Mouse (Mus musculus) kidney, adult 18-20 months (tissue): Measurements from ENCODE around the gene Tmem210.
"Not testable (repeated sequence)": the region's sequence is repeated elsewhere in the genome, so short reads cannot be mapped to it uniquely, and the experiment has no call there.

Source experiments
- DNase-seq: peaks from one replicate; pipeline ENCODE4 v3.0.0; 2021

Gene Tmem210

GRCm38 (mm10) chr2:25287927-25288649, at the start of gene Tmem210:
Tmem210 (plus strand) TSS chr2:25288145.
- DNase-seq = no peak

DNA sequence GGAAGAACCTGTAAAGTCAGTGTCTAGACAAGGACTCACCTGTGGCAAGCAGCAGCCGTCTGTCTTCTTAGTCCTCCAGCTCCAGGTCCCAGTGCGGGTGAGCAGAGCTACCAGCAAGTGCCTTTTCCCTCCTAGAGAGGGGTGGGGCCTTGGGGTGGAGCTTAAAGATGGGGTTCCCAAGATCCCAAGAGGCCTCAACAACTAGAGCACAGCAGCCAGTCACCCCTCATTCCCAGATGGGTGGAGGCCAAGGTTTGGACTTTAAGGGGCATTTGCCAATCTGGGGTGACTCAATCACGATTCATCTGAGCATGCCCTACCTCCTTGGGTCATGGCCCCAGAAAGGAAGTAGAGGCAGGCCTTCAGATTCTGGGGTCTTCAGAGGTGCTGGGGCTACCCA, 48.2 kb upstream of the Tmem210 start:
- DNase-seq = no peak

- no peak for DNase-seq
Observed at GRCm38 (mm10) chr2:25240310-25240709, 47.6 kb upstream of the Tmem210 start.

DNA sequence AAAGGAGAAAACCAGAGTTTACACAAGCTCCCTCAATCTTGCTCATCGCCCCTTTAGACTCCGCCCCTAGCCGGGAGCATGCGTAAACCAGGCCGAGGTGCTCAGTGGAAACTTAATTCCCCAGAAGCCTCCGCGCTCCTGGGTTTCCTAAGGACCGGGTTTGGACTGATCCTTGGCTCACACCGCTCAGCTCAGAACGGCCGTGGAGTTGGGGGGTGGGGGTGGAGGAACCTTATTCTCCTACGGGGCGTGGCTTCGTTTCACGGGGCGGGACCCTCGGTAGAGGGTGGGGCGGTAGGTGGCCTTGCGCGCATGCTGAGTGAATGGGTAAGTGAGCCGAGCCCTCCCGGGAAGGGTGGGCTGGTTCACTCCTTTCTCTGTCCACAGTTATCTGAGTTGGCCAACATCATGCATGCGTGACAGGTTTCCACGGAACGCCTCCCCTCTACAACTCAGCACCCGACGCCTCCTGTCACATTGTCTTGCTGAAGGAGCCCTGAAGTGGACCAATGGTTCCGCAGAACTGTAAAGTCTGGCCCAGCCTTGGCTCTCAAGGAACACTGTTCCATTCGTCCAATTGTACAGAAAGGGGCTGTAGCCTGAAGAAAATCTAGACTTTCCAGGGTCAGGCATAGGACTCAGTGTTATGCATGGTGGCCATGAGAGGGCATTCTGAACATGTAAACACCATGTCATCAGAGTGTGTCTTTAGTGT, 47.1 kb upstream of the Tmem210 start:
- peak; percentile 83 for DNase-seq

DNA sequence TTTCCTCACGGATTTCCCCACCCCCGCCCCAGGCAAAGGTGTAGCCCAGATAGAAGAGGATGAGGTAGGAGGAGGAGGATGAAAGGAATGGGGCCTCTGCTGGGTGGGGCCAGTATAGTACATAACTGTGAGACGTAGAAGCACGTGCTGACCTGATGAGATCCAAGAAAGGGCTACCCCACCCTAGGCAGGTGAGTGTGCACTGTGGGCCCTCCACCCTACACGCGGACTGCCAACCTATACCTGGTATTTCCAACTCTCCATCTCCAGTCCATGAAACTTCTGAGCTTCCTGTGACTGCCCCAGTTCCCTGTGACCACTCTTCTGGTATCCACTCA, 46.5 kb upstream of the Tmem210 start:
- no peak for DNase-seq

DNA sequence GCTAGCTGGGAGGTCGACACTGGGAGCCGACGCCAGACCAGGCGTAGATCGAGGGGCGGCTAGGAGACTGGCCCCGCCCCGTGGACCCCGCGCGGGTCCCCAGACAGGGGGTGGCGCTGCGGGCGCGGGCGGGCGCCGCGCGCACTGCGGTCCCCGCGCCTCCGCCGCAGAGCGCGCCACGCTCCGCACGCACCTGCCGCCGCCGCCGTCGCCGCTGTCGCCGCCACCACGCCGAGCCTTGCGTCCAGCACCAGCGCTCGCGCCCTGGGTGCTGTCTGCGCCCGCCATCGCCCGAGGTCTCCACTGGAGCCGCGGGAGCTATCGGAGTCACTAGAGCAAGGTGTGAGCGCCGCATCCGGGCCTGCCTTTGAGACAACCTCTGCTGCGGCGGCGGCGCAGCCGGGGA, 45.8 kb upstream of the Tmem210 start, which contains the start of the genes Rnf208 and Cysrt1:
TSS of gene Rnf208 (plus strand) at position 155 of the 406 bp plus-strand sequence.
TSS of gene Cysrt1 (minus strand) at position 352 of the 406 bp plus-strand sequence.
- no peak for DNase-seq

GRCm38 (mm10) chr2:25243342-25243741, 44.6 kb upstream of the Tmem210 start:
- no peak for DNase-seq

DNA sequence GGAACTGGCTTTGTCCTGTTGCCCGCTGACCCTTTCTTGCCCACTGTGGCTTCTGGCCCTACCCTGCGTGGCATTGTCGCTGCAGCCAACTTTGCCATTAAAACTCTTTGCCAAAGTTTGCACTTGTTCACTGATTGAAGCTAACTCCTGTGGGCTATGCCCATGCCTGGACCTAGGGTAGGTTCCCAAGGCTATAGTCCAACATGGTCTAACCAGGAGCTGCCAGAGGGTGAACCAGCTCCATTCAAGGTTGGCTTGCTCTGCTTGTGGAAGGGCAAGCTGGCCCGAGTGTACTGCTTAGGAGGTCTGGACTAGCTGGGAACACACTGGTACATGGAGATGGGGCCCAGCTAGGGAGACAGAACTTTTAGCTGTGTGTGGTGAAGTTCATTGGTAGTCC, 43.8 kb upstream of the Tmem210 start:
- no peak for DNase-seq

- peak; percentile 36 for DNase-seq
Observed at GRCm38 (mm10) chr2:25246183-25247072, 41.5 kb upstream of the Tmem210 start, which contains the start of gene AL732309.1. AL732309.1 (minus strand) TSS chr2:25246863.

DNA sequence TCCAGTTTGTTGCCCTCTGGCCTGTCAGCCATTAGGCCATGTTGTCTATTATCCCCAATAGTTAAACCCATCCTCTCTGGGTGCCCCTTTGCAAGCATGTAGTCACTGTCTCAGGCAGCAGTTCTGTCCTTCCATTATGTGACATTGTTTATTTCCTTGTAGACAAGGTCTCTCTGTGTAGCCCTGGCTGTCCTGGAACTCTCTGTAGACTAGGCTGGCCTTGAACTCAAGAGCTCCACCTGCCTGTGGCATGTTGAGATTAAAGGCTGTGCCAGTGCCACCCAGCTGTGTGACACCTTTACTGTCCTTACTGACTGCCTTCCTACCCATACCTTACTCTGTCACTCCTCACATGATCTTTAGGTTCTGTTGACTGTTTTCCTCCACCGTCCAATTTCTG, 35.6 kb upstream of the Tmem210 start:
- peak; percentile 52 for DNase-seq

GRCm38 (mm10) chr2:25255284-25255779, 32.6 kb upstream of the Tmem210 start, which contains the start of gene Tmem203:
Tmem203 (plus strand) TSS chr2:25255439.
- peak; percentile 92 for DNase-seq

- peak; percentile 51 for DNase-seq
Observed at GRCm38 (mm10) chr2:25256443-25257109, 31.4 kb upstream of the Tmem210 start.

GRCm38 (mm10) chr2:25257250-25257649, 30.7 kb upstream of the Tmem210 start:
- DNase-seq = not testable (repeated sequence)

GRCm38 (mm10) chr2:25258887-25259286, 29.1 kb upstream of the Tmem210 start:
- no peak for DNase-seq

DNA sequence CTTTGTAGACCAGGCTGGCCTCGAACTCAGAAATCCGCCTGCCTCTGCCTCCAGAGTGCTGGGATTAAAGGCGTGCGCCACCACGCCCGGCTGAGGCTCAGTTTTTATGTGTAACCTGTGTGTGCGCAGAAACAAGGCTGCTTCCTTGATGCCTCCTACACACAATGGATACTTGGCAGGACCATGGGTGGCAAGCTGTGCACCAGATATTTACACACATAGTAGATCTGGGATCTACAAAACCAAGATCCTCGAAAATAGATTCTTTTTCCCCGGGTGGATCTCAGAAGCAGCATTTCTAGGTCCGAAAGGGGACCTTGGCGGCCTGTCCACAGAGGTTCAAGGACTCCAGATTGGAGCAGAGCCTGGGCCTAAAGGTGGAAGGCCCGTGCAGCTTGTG, 26.1 kb upstream of the Tmem210 start:
- DNase-seq = no peak

- DNase-seq = peak; percentile 94
Observed at GRCm38 (mm10) chr2:25262291-25262767, 25.6 kb upstream of the Tmem210 start, which contains the start of gene Tprn. Tprn (plus strand) TSS chr2:25262618.

DNA sequence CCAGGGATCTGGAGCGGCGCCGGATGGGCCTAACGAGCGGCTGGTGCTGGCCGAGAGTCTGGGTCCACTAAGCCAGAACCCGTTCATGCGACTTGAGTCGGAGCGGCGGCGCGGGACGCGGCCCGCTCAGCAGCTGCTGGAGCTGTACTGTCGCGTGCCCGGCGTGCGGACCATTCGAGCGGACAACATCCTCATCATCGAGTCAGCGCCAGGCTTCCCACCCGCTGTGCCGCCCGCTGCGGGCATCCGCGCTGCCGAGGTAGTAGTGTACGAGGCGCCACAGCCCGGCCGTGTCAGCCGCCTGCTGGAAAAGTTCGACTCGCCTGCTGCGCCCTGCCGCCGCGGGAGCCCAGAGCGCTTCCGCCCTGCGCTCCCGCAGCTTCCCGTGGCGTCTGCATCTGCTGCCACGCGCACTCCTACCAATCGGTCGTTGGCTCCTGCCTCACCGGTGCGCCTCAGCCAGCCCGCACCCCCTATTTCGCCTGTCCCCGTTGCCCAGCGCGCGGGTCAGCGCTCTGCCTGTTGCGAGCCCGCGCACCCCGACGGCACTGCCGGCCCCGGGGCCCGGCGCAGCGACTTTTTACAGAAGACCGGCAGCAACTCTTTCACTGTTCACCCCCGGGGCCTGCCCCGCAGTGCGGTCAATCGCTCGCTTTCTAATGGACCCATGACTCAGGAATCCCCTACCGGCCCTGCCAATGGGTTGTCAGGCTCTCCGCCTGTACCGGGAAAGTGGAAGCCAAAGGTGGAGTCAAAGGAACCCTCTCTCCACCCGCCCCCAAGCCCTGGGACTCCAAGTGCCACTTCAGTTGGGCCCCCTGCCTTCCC, 24.9 kb upstream of the Tmem210 start:
- peak; percentile 28 for DNase-seq

- peak; percentile 19 for DNase-seq
Observed at GRCm38 (mm10) chr2:25263623-25264285, 24.2 kb upstream of the Tmem210 start.

- DNase-seq = no peak
Observed at GRCm38 (mm10) chr2:25264286-25264660, 23.7 kb upstream of the Tmem210 start.

GRCm38 (mm10) chr2:25264851-25265250, 23.1 kb upstream of the Tmem210 start:
- peak; percentile 78 for DNase-seq
